Mouse (Mus musculus): Measurements from ENCODE around the gene Srrm4.

GRCm38 (mm10) chr5:116571936-116572335 is 19.7 kb downstream of the Srrm4 start:
- TF ChIP-seq CTCF (IDR thresholded peaks at IDR 0.05; ENCODE audit: low read depth) (no peak), EP300 (IDR thresholded peaks at IDR 0.05; ENCODE audit: low read depth) (no peak)

All from heart, postnatal 0 days (tissue).